Mouse (Mus musculus) kidney, adult 2 months (tissue): ENCODE results near the gene Birc2.

Source experiments
- CTCF ChIP-seq: fragments of 200-500 bp; conservative IDR thresholded peaks from 2 replicates; pipeline ENCODE4 v1.5.1; 2011; ENCODE audit warnings: low read depth, mild to moderate bottlenecking, control low read depth, low read length, moderate library complexity, mixed read lengths; ENCODE audit not compliant: insufficient read depth, insufficient read length
- POLR2A ChIP-seq: fragments of 200-500 bp; IDR thresholded peaks from one replicate; pipeline ENCODE4 v1.6.1; 2011; ENCODE audit warnings: low read depth, low read length, control low read depth

DNA sequence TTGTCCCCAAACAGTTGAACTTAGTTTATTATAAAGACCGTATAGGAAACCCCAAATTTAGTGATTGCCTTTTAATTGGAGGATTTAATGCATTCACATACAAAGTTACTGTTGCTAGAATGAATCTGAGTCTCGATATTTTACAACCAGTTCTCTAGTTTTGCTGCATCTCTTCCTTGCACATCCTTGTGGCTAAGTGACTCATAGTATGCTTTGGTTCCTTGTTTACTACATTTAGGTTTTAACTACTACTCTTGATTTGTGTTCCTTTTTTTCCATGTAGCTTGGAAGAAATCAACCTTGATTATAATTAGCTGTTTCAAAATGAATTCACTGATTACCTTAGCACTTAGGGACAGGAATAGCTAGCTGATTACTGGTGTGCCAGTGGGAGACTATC lies 61.9 kb downstream of the Birc2 start:
- TF ChIP-seq CTCF (no peak), POLR2A (no peak)
